Mouse (Mus musculus) megakaryocyte, embryonic 14.5 days (primary cell): Measurements from ENCODE around the gene Rap1a. TPM values are rescaled to one million over a fixed set of nuclear protein-coding genes. Genes with fewer than 3 reads are reported as not detected.
"Not testable (repeated sequence)": the region's sequence is repeated elsewhere in the genome, so short reads cannot be mapped to it uniquely, and the experiment has no call there.

Source experiments
- H3K27me3 ChIP-seq: replicated peaks from 2 replicates; pipeline ENCODE3; 2012; ENCODE audit warnings: inconsistent platforms
- H3K36me3 ChIP-seq: replicated peaks from 2 replicates; pipeline ENCODE3; 2012; ENCODE audit warnings: low read length, inconsistent platforms, mixed read lengths
- H3K4me1 ChIP-seq: 2 replicates; pipeline ENCODE4 v1.6.1; 2012; ENCODE audit warnings: inconsistent platforms
- H3K4me3 ChIP-seq: replicated peaks from 2 replicates; pipeline ENCODE3; 2012; ENCODE audit warnings: moderate library complexity, mild to moderate bottlenecking, inconsistent platforms
- H3K9me3 ChIP-seq: 2 replicates; pipeline ENCODE4 v1.6.1; 2012; ENCODE audit warnings: inconsistent platforms
- FLI1 ChIP-seq: IDR thresholded peaks from 2 replicates; pipeline ENCODE4 v1.6.1; 2012; ENCODE audit warnings: low read length, inconsistent platforms, mixed read lengths
- GATA1 ChIP-seq: IDR thresholded peaks from 3 replicates; pipeline ENCODE4 v1.6.1; 2012; ENCODE audit warnings: mixed read lengths, low read length, inconsistent platforms, borderline replicate concordance
- polyA plus RNA-seq: library from polyadenylated mRNA; stranded (reverse); fragments of >175 nt; gene quantifications from 2 replicates; pipeline ENCODE4 v1.2.3, GENCODE M21; 2012; ENCODE audit warnings: low replicate concordance; ENCODE audit not compliant: insufficient read depth

The Rap1a gene
- polyA plus RNA-seq, 1 experiment, result 38.3 TPM

- Histone ChIP-seq H3K4me1 (peaks cover 93% of the 10 kb centered on the region), H3K9me3 (no peaks in the 10 kb centered on the region), H3K27me3 (peaks cover 19% of the 10 kb centered on the region), H3K4me3 (peak overlapping the region; percentile 95), H3K36me3 (peaks cover 35% of the 10 kb centered on the region)
- no peak for TF ChIP-seq GATA1
- no peak for TF ChIP-seq FLI1
Measured at GRCm38 (mm10) chr3:105705561-105705960, 95.6 kb downstream of the Rap1a start.

GRCm38 (mm10) chr3:105705061-105705549, 96.0 kb downstream of the Rap1a start:
- Histone ChIP-seq H3K9me3 (no peaks in the 10 kb centered on the region), H3K4me1 (peaks cover 93% of the 10 kb centered on the region), H3K4me3 (peak overlapping the region; percentile 95), H3K27me3 (peaks cover 19% of the 10 kb centered on the region), H3K36me3 (peaks cover 31% of the 10 kb centered on the region)
- TF ChIP-seq GATA1 (no peak), FLI1 (no peak)

GRCm38 (mm10) chr3:105704031-105705008, 96.8 kb downstream of the Rap1a start, which contains the start of gene Inka2:
Gene Inka2, plus strand, starts transcription at chr3:105704599.
- Histone ChIP-seq H3K9me3 (no peaks in the 10 kb centered on the region), H3K36me3 (peaks cover 25% of the 10 kb centered on the region), H3K27me3 (peaks cover 18% of the 10 kb centered on the region), H3K4me1 (peaks cover 95% of the 10 kb centered on the region), H3K4me3 (peak within 1 kb of the TSS; percentile 95)
- TF ChIP-seq GATA1 (no peak), FLI1 (no peak)

- no peak for TF ChIP-seq GATA1
- TF ChIP-seq FLI1, result no peak
- Histone ChIP-seq H3K4me1 (peaks cover 94% of the 10 kb centered on the region), H3K4me3 (peak overlapping the region; percentile 24), H3K36me3 (peaks cover 19% of the 10 kb centered on the region), H3K9me3 (no peaks in the 10 kb centered on the region), H3K27me3 (peaks cover 17% of the 10 kb centered on the region)
Measured at GRCm38 (mm10) chr3:105703571-105703970, 97.6 kb downstream of the Rap1a start.

GRCm38 (mm10) chr3:105701399-105701798, 99.7 kb downstream of the Rap1a start:
- H3K36me3 ChIP-seq, result peaks cover 4% of the 10 kb centered on the region
- H3K27me3 ChIP-seq, result peaks cover 21% of the 10 kb centered on the region
- no peak for TF ChIP-seq GATA1
- TF ChIP-seq FLI1, result no peak
- peak overlapping the region; percentile 91 for H3K4me3 ChIP-seq
- no peaks in the 10 kb centered on the region for H3K9me3 ChIP-seq
- H3K4me1 ChIP-seq, result peaks cover 87% of the 10 kb centered on the region

- peaks cover 87% of the 10 kb centered on the region for H3K4me1 ChIP-seq
- H3K9me3 ChIP-seq, H3K36me3 ChIP-seq: not testable (repeated sequence)
- peaks cover 22% of the 10 kb centered on the region for H3K27me3 ChIP-seq
- H3K4me3 ChIP-seq, result peak overlapping the region; percentile 91
Measured at GRCm38 (mm10) chr3:105700786-105701185, 100.3 kb downstream of the Rap1a start.

GRCm38 (mm10) chr3:105699241-105699933, 101.7 kb downstream of the Rap1a start:
- H3K9me3 ChIP-seq, result no peaks in the 10 kb centered on the region
- no peaks in the 10 kb centered on the region for H3K36me3 ChIP-seq
- peaks cover 83% of the 10 kb centered on the region for H3K4me1 ChIP-seq
- H3K27me3 ChIP-seq, result peaks cover 24% of the 10 kb centered on the region
- H3K4me3 ChIP-seq, result no peak overlapping the region
- TF ChIP-seq GATA1, result no peak
- no peak for TF ChIP-seq FLI1

- Histone ChIP-seq H3K36me3 (no peaks in the 10 kb centered on the region), H3K4me3 (peak overlapping the region; percentile 0), H3K4me1 (peaks cover 80% of the 10 kb centered on the region), H3K27me3 (peaks cover 34% of the 10 kb centered on the region), H3K9me3 (no peaks in the 10 kb centered on the region)
- TF ChIP-seq GATA1 (no peak), FLI1 (no peak)
Measured at GRCm38 (mm10) chr3:105698311-105698710, 102.8 kb downstream of the Rap1a start.

- H3K36me3 ChIP-seq, result no peaks in the 10 kb centered on the region
- peaks cover 70% of the 10 kb centered on the region for H3K4me1 ChIP-seq
- no peak overlapping the region for H3K4me3 ChIP-seq
- H3K9me3 ChIP-seq, result no peaks in the 10 kb centered on the region
- peaks cover 38% of the 10 kb centered on the region for H3K27me3 ChIP-seq
- TF ChIP-seq FLI1 (no peak), GATA1 (no peak)
Measured at GRCm38 (mm10) chr3:105697148-105697441, 104.0 kb downstream of the Rap1a start.

GRCm38 (mm10) chr3:105696387-105697147, 104.6 kb downstream of the Rap1a start:
- Histone ChIP-seq H3K27me3 (peaks cover 40% of the 10 kb centered on the region), H3K9me3 (no peaks in the 10 kb centered on the region), H3K4me3 (peak overlapping the region; percentile 19), H3K36me3 (no peaks in the 10 kb centered on the region), H3K4me1 (peaks cover 65% of the 10 kb centered on the region)
- TF ChIP-seq GATA1 (no peak), FLI1 (no peak)
